Mouse (Mus musculus): ENCODE results near the gene Stac2. TPM values are rescaled to one million over a fixed set of nuclear protein-coding genes. Genes with fewer than 3 reads are reported as not detected.

The Stac2 gene
- polyA plus RNA-seq (2015; fragmentation: Illumina TruSeq; extraction: RNeasy Lipid Tissue Mini Kit (QIAGEN cat#74804); ENCODE audit: low read depth, low replicate concordance), result 83.1 TPM

DNA sequence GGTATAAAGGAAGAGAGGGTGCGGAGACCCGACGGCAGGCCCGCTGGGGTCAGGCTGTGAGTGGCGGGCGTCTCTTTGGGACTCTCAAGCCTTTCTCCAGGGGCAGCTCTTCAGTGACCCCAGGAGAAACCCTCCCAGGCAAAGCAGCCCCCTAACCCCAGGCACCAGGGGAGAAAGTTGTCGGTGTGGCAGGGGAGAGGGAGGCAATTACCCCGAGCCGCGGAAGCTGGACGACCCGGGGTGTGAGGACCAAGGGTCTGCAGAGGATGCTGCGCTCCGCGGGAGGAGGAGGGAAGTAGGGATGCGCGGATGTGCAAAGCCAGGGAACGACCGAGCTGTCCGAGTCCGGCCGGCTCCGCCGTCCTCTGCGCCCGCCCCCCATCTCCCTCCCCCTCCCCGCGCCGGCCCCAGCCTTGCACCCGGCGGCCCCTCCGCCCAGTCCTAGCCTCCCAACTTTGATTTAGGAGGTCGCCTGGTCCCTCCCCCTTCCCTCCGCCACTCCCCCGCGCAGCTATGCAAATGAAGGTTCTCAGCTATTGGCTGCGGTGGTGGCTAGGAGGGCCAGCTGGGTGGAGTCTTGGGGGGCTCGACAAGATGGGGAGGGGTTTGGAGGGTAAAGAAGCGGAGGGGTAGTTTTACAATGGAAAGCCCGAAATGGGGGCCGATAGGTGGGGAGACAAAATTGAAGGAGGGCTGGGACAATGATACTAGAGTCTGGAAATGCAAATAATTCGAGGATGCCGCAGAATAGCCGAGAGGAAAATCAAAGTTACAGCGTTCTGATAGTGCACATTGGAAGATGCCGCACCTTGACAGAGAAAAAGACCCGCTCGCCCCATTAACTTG is at the start of gene Stac2:
Gene Stac2, minus strand, starts transcription at position 474 of the 846 bp plus-strand sequence.

DNA sequence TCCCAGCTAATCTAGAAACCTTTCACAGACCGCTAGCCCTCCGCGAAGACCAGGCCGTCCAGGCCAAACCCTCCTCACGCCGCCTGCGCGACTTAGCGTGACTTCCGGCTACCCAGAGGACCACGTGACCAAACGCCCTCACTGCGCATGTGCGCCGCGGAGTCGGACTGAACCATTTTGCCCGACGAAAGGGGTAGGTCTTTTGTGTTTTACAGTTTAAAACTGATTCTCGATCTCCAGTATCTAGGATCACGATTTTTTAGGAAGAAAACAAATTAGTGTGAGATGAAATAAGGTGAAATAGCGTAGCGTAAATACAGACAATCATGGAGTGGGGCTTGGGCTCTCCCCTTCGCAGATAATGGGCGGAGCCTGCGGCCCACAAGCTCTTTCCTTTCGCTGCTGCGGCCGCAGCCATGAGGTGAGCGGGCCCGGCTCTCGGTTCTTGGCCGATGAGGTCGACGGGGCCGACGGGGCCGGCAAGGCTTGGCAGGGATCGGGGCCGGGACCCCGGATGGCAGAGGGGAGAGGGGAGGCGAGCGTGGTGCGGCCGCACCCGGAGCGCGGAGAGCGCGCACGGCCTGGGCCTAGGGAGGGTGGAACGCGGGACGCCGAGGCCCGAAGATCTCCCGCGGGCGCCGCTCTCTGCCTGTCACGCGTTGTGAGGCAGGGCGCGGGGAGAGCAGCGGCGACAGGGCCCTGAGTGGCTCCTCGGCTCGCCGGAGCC is 26.5 kb downstream of the Stac2 start, which contains the start of gene Rpl19:
Gene Rpl19, plus strand, starts transcription at position 141 of the 727 bp plus-strand sequence.

DNA sequence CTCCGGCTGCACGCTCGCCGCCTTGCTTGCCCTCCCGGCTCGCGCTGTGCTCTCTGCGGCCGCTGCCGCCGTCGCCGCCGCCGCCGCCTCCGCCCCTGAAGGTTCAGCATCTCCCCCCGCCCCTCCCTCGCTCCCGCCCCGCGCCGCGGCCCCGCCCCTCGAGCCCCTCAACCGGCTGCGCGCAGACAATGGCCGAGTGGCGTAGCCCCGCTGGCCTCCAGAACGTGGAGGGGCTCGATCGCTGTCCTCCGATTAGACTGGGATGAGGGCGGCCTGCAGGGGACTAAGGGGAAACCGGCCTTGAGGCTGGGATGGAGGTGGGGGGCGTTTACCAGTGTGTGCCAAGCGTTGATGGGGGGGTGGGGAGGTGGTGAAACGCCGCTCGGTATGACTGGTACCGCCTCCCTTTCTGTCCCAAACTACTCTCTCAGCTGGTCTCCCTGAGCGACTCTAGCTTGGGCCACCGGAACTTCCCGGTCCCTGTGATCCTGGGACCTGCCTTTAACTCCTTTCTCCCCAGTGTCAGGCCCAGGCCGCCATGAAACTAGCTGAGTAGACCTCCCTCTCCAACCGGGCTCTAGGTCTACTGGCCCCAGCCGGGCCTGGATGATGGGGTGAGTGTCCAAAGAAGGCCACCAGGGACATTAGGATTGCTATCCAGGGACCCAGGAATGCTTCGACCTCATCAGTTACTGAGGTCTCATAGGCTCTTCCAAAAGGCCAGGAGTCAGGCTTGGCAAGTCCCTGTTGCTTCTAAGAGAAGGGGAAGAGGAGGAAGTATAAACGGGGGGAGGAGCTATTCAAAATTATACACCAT is 30.5 kb downstream of the Stac2 start, which contains the start of gene Cacnb1:
Gene Cacnb1, minus strand, starts transcription at position 480 of the 817 bp plus-strand sequence.

DNA sequence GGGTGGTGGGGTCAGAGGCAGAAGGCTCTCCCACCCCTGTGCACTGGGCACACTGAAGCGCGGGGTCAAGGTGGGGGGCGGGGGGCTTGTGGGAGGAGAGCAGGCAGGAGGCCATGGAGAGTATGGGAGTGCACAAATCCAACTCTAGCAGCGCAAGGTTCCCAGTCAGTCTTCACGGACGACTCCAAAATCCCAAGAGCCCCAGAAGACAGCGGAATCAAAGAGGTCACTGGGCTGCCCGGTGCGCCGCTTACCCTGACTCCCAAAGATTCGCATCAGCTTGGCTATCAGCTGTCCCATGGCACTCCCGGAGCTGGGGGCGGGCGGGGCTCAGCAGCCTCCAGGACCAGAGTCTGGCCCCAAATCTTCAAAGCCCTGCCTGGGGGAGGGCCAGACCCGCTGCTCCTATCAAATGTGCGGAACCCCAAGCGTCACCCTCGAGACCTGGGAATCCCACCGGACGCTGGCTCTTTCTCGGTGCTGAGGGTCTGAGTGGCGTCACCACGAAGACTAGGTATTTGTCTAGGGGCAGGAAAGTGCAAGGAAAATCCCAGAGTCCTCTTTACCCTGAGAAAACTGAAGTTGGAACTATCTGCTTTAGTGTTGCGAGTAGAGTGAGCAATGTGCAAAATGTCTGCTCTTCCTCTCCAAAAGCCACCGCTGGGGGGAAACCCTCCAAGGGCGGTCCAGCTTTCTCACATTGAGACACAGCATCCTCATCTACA is 57.5 kb downstream of the Stac2 start, which contains the start of gene Arl5c:
Gene Arl5c, minus strand, starts transcription at position 618 of the 725 bp plus-strand sequence.

Other genes with a start within 250 kb of the Stac2 start
- 102 TPM for gene B230217C12Rik, start 212.7 kb downstream of the Stac2 start, polyA plus RNA-seq (2015; fragmentation: Illumina TruSeq; extraction: RNeasy Lipid Tissue Mini Kit (QIAGEN cat#74804); ENCODE audit: low read depth, low replicate concordance)
- 2.6 TPM for gene Fbxo47, start 169.3 kb downstream of the Stac2 start, polyA plus RNA-seq (2015; fragmentation: Illumina TruSeq; extraction: RNeasy Lipid Tissue Mini Kit (QIAGEN cat#74804); ENCODE audit: low read depth, low replicate concordance)
- 25.0 TPM for gene Plxdc1, start 67.0 kb downstream of the Stac2 start, polyA plus RNA-seq (2015; fragmentation: Illumina TruSeq; extraction: RNeasy Lipid Tissue Mini Kit (QIAGEN cat#74804); ENCODE audit: low read depth, low replicate concordance)
- gene Arl5c, start 57.3 kb downstream of the Stac2 start, polyA plus RNA-seq (2015; fragmentation: Illumina TruSeq; extraction: RNeasy Lipid Tissue Mini Kit (QIAGEN cat#74804); ENCODE audit: low read depth, low replicate concordance), result 3.8 TPM
- gene Cacnb1, start 30.4 kb downstream of the Stac2 start, polyA plus RNA-seq (2015; fragmentation: Illumina TruSeq; extraction: RNeasy Lipid Tissue Mini Kit (QIAGEN cat#74804); ENCODE audit: low read depth, low replicate concordance), result 89.6 TPM
- gene Rpl19, start 26.8 kb downstream of the Stac2 start, polyA plus RNA-seq (2015; fragmentation: Illumina TruSeq; extraction: RNeasy Lipid Tissue Mini Kit (QIAGEN cat#74804); ENCODE audit: low read depth, low replicate concordance), result 1,548 TPM
- gene Fbxl20, start 96.9 kb upstream of the Stac2 start, polyA plus RNA-seq (2015; fragmentation: Illumina TruSeq; extraction: RNeasy Lipid Tissue Mini Kit (QIAGEN cat#74804); ENCODE audit: low read depth, low replicate concordance), result 20.6 TPM
- gene Med1, start 139.8 kb upstream of the Stac2 start, polyA plus RNA-seq (2015; fragmentation: Illumina TruSeq; extraction: RNeasy Lipid Tissue Mini Kit (QIAGEN cat#74804); ENCODE audit: low read depth, low replicate concordance), result 21.7 TPM
- 13.0 TPM for gene Cdk12, start 149.6 kb upstream of the Stac2 start, polyA plus RNA-seq (2015; fragmentation: Illumina TruSeq; extraction: RNeasy Lipid Tissue Mini Kit (QIAGEN cat#74804); ENCODE audit: low read depth, low replicate concordance)

Measured in brain, adult 10 weeks (tissue).